Mouse (Mus musculus): Measurements from ENCODE around the gene Tmem132b. TPM values are rescaled to one million over a fixed set of nuclear protein-coding genes. Genes with fewer than 3 reads are reported as not detected.
A peak's percentile ranks its signal among the peaks of the same experiment; 100 is the strongest.

Gene Tmem132b
- total and polyA plus RNA-seq, 3 experiments, result not detected

- Histone ChIP-seq H3K27ac (ENCODE audit: insufficient read depth, low read depth) (no peak overlapping the region), H3K27me3 (replicated peaks) (no peaks in the 10 kb centered on the region), H3K4me1 (ENCODE audit: control insufficient read depth in 1 of 2, insufficient read depth in 2 of 2) (no peaks in the 10 kb centered on the region), H3K4me3 (replicated peaks in 1 of 3; ENCODE audit: low read depth in 2 of 3, low read length in 2 of 3, poor library complexity in 1 of 3) (no peak overlapping the region), H3K9me3 (replicated peaks; ENCODE audit: low read length) (peaks cover 83% of the 10 kb centered on the region), H3K9ac (ENCODE audit: insufficient read depth, low read depth) (no peak overlapping the region), H3K79me2 (replicated peaks; ENCODE audit: control insufficient read depth, extremely low read depth, insufficient read depth, poor library complexity, severe bottlenecking) (no peaks in the 10 kb centered on the region), H3K4me2 (ENCODE audit: insufficient read depth, low read depth, poor library complexity, severe bottlenecking) (no peak overlapping the region), H3K36me3 (replicated peaks in 1 of 2; ENCODE audit: control insufficient read depth in 1 of 2, insufficient read depth in 1 of 2, low read length in 1 of 2) (no peaks in the 10 kb centered on the region)
- peak in 1 of 2 experiments; percentile 8; a peak in 1 of 4 replicates for TF ChIP-seq CTCF (conservative IDR thresholded peaks at IDR 0.05 in 1 of 2, IDR thresholded peaks at IDR 0.05 in 1 of 2; ENCODE audit: low read depth in 2 of 2, low read length in 2 of 2)
- TF ChIP-seq BHLHE40 (IDR thresholded peaks at IDR 0.05; ENCODE audit: low read depth, low read length), result no peak
- in situ Hi-C loops (cut with MboI; ENCODE audit: low pct_ligation_motif_present, low pct_unique_long_range_greater_than_20kb, low sequenced_read_pairs) (no loop called here), dilution Hi-C loops (cut with MboI; ENCODE audit: extremely low pct_ligation_motif_present, extremely low pct_unique_long_range_greater_than_20kb, low sequenced_read_pairs) (no loop called here)
- DNase-seq (ENCODE audit: extremely low read depth), result peak; percentile 0
These were observed 177.6 kb downstream of the Tmem132b start for GRCm38 (mm10) chr5:125709160-125709559.

GRCm38 (mm10) chr5:125726815-125727214 is 195.2 kb downstream of the Tmem132b start:
- DNase-seq (ENCODE audit: extremely low read depth), result no peak
- H3K9ac ChIP-seq (ENCODE audit: insufficient read depth, low read depth), result no peak overlapping the region
- TF ChIP-seq NRF1 (IDR thresholded peaks at IDR 0.05; ENCODE audit: low read depth, low read length) (no peak), HCFC1 (IDR thresholded peaks at IDR 0.05; ENCODE audit: low read depth, low read length) (no peak), MXI1 (IDR thresholded peaks at IDR 0.05; ENCODE audit: low read depth, low read length) (no peak), MAZ (IDR thresholded peaks at IDR 0.05; ENCODE audit: low read depth, low read length) (no peak), MAX (IDR thresholded peaks at IDR 0.05; ENCODE audit: low read length) (no peak), CTCF (conservative IDR thresholded peaks at IDR 0.05 in 1 of 2, IDR thresholded peaks at IDR 0.05 in 1 of 2; ENCODE audit: low read depth in 2 of 2, low read length in 2 of 2) (no peak), MEF2A (IDR thresholded peaks at IDR 0.05; ENCODE audit: borderline replicate concordance, low read depth, low read length) (no peak), ZMIZ1 (IDR thresholded peaks at IDR 0.05; ENCODE audit: low read depth, low read length) (no peak), POLR2A (IDR thresholded peaks at IDR 0.05; ENCODE audit: low read depth, low read length) (no peak), ETS1 (conservative IDR thresholded peaks at IDR 0.05; ENCODE audit: low read depth, low read length) (no peak), UBTF (IDR thresholded peaks at IDR 0.05; ENCODE audit: low read depth, low read length) (no peak), BHLHE40 (IDR thresholded peaks at IDR 0.05; ENCODE audit: low read depth, low read length) (no peak), KAT2A (IDR thresholded peaks at IDR 0.05; ENCODE audit: insufficient replicate concordance, low read length) (no peak), SIN3A (IDR thresholded peaks at IDR 0.05; ENCODE audit: low read length) (no peak), IRF4 (IDR thresholded peaks at IDR 0.05; ENCODE audit: low read depth, low read length) (no peak), USF2 (conservative IDR thresholded peaks at IDR 0.05; ENCODE audit: low read depth, low read length) (no peak), JUN (IDR thresholded peaks at IDR 0.05; ENCODE audit: insufficient read depth, low read depth, low read length) (no peak), GABPA (IDR thresholded peaks at IDR 0.05; ENCODE audit: insufficient replicate concordance, low read depth, low read length) (no peak), ELF1 (IDR thresholded peaks at IDR 0.05; ENCODE audit: low read depth, low read length) (no peak), TCF12 (IDR thresholded peaks at IDR 0.05; ENCODE audit: low read depth, low read length) (no peak)
- in situ Hi-C loops (cut with MboI; ENCODE audit: low pct_ligation_motif_present, low pct_unique_long_range_greater_than_20kb, low sequenced_read_pairs), result no loop called here
- H3K4me2 ChIP-seq (ENCODE audit: insufficient read depth, low read depth, poor library complexity, severe bottlenecking), result no peak overlapping the region
- dilution Hi-C loops (cut with MboI; ENCODE audit: extremely low pct_ligation_motif_present, extremely low pct_unique_long_range_greater_than_20kb, low sequenced_read_pairs), result no loop called here
- peaks cover 66% of the 10 kb centered on the region for H3K9me3 ChIP-seq (replicated peaks; ENCODE audit: low read length)
- no peaks in the 10 kb centered on the region for H3K4me1 ChIP-seq (ENCODE audit: control insufficient read depth in 1 of 2, insufficient read depth in 2 of 2)
- no peak overlapping the region for H3K4me3 ChIP-seq (replicated peaks in 1 of 3; ENCODE audit: low read depth in 2 of 3, low read length in 2 of 3, poor library complexity in 1 of 3)
- H3K79me2 ChIP-seq (replicated peaks; ENCODE audit: control insufficient read depth, extremely low read depth, insufficient read depth, poor library complexity, severe bottlenecking), result no peaks in the 10 kb centered on the region
- no peaks in the 10 kb centered on the region for H3K27me3 ChIP-seq (replicated peaks)
- no peaks in the 10 kb centered on the region for H3K36me3 ChIP-seq (replicated peaks in 1 of 2; ENCODE audit: control insufficient read depth in 1 of 2, insufficient read depth in 1 of 2, low read length in 1 of 2)
- H3K27ac ChIP-seq (ENCODE audit: insufficient read depth, low read depth), result no peak overlapping the region
